ENCODE assay signal across 15 mouse cellular contexts in the genomic region with DNA sequence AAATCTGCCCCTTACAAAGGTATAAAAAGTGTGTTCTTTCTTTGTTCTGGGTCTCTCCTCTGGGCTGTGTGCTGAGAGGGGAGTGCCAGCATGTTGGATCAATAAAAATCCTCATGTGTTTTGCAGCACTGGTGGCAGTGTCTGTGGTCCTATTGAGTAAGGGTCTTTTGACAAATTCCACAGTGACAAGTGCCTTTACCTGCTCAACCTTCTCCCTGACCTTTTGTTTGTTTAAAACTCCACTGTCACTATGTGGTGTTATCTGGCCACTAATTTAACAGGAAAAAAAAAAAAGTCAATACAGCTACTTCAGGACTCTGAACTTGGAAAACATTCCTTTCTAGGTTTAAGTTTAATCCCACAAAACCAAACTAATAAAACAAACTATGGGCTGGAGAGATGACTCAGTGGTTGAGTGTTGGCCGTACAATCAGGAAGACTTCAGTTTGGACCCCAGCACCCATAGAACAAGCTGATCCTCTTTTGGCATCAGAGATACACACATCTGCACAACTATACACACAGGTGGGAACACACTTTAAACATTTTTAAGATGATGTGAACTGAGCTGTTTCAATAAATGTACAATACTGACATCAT. TPM values are rescaled to one million over a fixed set of nuclear protein-coding genes. Genes with fewer than 3 reads are reported as not detected.
"Had no signal": no experiment of that assay in that cellular context is flagged by ENCODE, and none has a peak within 500 bp of the region (broad histone marks: within the 10 kb centered on the region; RNA-seq: fewer than 3 reads in every experiment).

No protein-coding gene starts in this region.

RNA-seq across cellular contexts. Expression of a gene that starts 4.0 kb away (rescaled TPM):
- total RNA-seq: hindbrain, postnatal 0 days; monocyte, adult 5-6 weeks; neutrophil, adult 5-6 weeks had no signal
- polyA plus RNA-seq: hindbrain, postnatal 0 days; inflammation-experienced regulatory T-cells, adult 6 months; lung, embryonic 15.5 days; midbrain, embryonic 13.5 days; myocyte; neural tube, embryonic 13.5 days; thymus, adult 2 months had no signal

RNA-seq across cellular contexts. Expression of a gene that starts 36.6 kb away (rescaled TPM):
- total RNA-seq: hindbrain, postnatal 0 days; layer of hippocampus, adult 8-10 months; left cerebral cortex, adult 2 months; left cerebral cortex, postnatal 36 days; monocyte, adult 5-6 weeks; neutrophil, adult 5-6 weeks had no signal
- polyA plus RNA-seq: hindbrain, postnatal 0 days; inflammation-experienced regulatory T-cells, adult 6 months; limb, embryonic 11.5 days; lung, embryonic 15.5 days; midbrain, embryonic 10.5 days; midbrain, embryonic 13.5 days; midbrain, embryonic 16.5 days; myocyte; neural tube, embryonic 13.5 days; thymus, adult 2 months had no signal

RNA-seq across cellular contexts. Expression of a gene that starts 39.0 kb away (rescaled TPM):
- total RNA-seq: monocyte, adult 5-6 weeks; neutrophil, adult 5-6 weeks had no signal
- polyA plus RNA-seq: inflammation-experienced regulatory T-cells, adult 6 months; midbrain, embryonic 10.5 days; myocyte had no signal
